Mouse (Mus musculus) MEL (cell line): ENCODE results near the gene Zp1. TPM values are rescaled to one million over a fixed set of nuclear protein-coding genes. Genes with fewer than 3 reads are reported as not detected.

Experiments
- DNase-seq: peaks from one replicate; pipeline ENCODE4 v3.0.0; 2011; ENCODE audit warnings: low read depth, low spot score
- H3K27ac ChIP-seq: 2 replicates; pipeline ENCODE4 v1.5.1; 2012; ENCODE audit warnings: low read depth, mild to moderate bottlenecking, control low read depth, low read length, moderate library complexity; ENCODE audit not compliant: control insufficient read depth
- H3K27me3 ChIP-seq, 2 experiments: fragments of 150-350 bp in 1 of 2; sonication (generic) in 1 of 2; 2 replicates each; pipeline ENCODE4 v1.6.1; 2012; ENCODE audit warnings: low read length in 2 of 2, mild to moderate bottlenecking in 2 of 2, improper control_type of control experiment in 1 of 2, moderate library complexity in 1 of 2; ENCODE audit not compliant: insufficient read depth in 2 of 2, control insufficient read depth in 1 of 2
- H3K36me3 ChIP-seq, 2 experiments: 2 replicates each; pipeline ENCODE4 v1.6.1; 2012 to 2014; ENCODE audit warnings: low read length in 2 of 2, improper control_type of control experiment in 1 of 2, inconsistent platforms in 1 of 2, mild to moderate bottlenecking in 1 of 2; ENCODE audit not compliant: insufficient read depth in 2 of 2, control insufficient read depth in 1 of 2
- H3K4me1 ChIP-seq, 2 experiments: fragments of 150-350 bp in 1 of 2; sonication (generic) in 1 of 2; 2 replicates each; pipeline ENCODE4 v1.6.1; 2012; ENCODE audit warnings: low read length in 2 of 2, improper control_type of control experiment in 1 of 2, mild to moderate bottlenecking in 1 of 2; ENCODE audit not compliant: insufficient read depth in 2 of 2, control insufficient read depth in 1 of 2
- H3K4me3 ChIP-seq, 2 experiments: fragments of 150-350 bp in 1 of 2; sonication (generic) in 1 of 2; 2 replicates each; pipeline ENCODE4 v1.5.1; 2012; ENCODE audit warnings: low read depth in 2 of 2, low read length in 2 of 2, mild to moderate bottlenecking in 2 of 2, moderate library complexity in 2 of 2, control low read depth in 1 of 2, improper control_type of control experiment in 1 of 2; ENCODE audit not compliant: control insufficient read depth in 1 of 2, insufficient read depth in 1 of 2
- H3K79me2 ChIP-seq: 2 replicates; pipeline ENCODE4 v1.6.1; 2012; ENCODE audit warnings: mild to moderate bottlenecking, low read length, moderate library complexity; ENCODE audit not compliant: control insufficient read depth, poor library complexity, insufficient read depth
- H3K9ac ChIP-seq: 2 replicates; pipeline ENCODE4 v1.6.1; 2012; ENCODE audit warnings: low read depth, mild to moderate bottlenecking, control low read depth, low read length, moderate library complexity; ENCODE audit not compliant: control insufficient read depth, poor library complexity, severe bottlenecking
- H3K9me3 ChIP-seq: fragments of 150-350 bp; sonication (generic); replicated peaks from 2 replicates; pipeline ENCODE4 v1.6.1; 2012; ENCODE audit warnings: mild to moderate bottlenecking, low read length, improper control_type of control experiment, moderate library complexity; ENCODE audit not compliant: insufficient read depth
- BHLHE40 ChIP-seq: IDR thresholded peaks from 2 replicates; pipeline ENCODE4 v1.6.1; 2012; ENCODE audit warnings: low read depth, mild to moderate bottlenecking, inconsistent platforms, low read length, improper control_type of control experiment, borderline replicate concordance
- CHD1 ChIP-seq: IDR thresholded peaks from 2 replicates; pipeline ENCODE4 v1.6.1; 2012; ENCODE audit warnings: low read depth, mild to moderate bottlenecking, inconsistent platforms, low read length, improper control_type of control experiment
- CHD2 ChIP-seq: IDR thresholded peaks from 2 replicates; pipeline ENCODE4 v1.6.1; 2011; ENCODE audit warnings: low read length, improper control_type of control experiment
- EP300 ChIP-seq, 2 experiments: IDR thresholded peaks; 2 replicates each; pipeline ENCODE4 v1.6.1; 2011; ENCODE audit warnings: improper control_type of control experiment in 2 of 2, low read length in 2 of 2, low read depth in 1 of 2, mild to moderate bottlenecking in 1 of 2
- ETS1 ChIP-seq: IDR thresholded peaks from 2 replicates; pipeline ENCODE4 v1.6.1; 2012; ENCODE audit warnings: low read depth, mild to moderate bottlenecking, inconsistent platforms, low read length, improper control_type of control experiment, moderate library complexity
- GABPA ChIP-seq: IDR thresholded peaks from 2 replicates; pipeline ENCODE4 v1.6.1; 2012; ENCODE audit warnings: low read depth, mild to moderate bottlenecking, inconsistent platforms, low read length, improper control_type of control experiment, moderate library complexity
- GATA1 ChIP-seq: IDR thresholded peaks from 2 replicates; pipeline ENCODE4 v1.6.1; 2011; ENCODE audit warnings: low read depth, low read length, improper control_type of control experiment
- MAFK ChIP-seq: IDR thresholded peaks from 2 replicates; pipeline ENCODE4 v1.6.1; 2011; ENCODE audit warnings: low read depth, mild to moderate bottlenecking, low read length, improper control_type of control experiment, borderline replicate concordance
- MEF2A ChIP-seq: IDR thresholded peaks from 2 replicates; pipeline ENCODE4 v1.6.1; 2014; ENCODE audit warnings: low read depth, mild to moderate bottlenecking, inconsistent platforms, low read length, improper control_type of control experiment; ENCODE audit not compliant: poor library complexity, insufficient replicate concordance, severe bottlenecking; ENCODE audit errors: extremely low read depth
- MXI1 ChIP-seq: IDR thresholded peaks from 2 replicates; pipeline ENCODE4 v1.6.1; 2011; ENCODE audit warnings: mild to moderate bottlenecking, low read depth, low read length, improper control_type of control experiment
- MYC ChIP-seq: IDR thresholded peaks from 2 replicates; pipeline ENCODE4 v1.6.1; 2011; ENCODE audit warnings: low read depth, mild to moderate bottlenecking, low read length, improper control_type of control experiment, moderate library complexity
- NELFE ChIP-seq: IDR thresholded peaks from 2 replicates; pipeline ENCODE4 v1.6.1; 2011; ENCODE audit warnings: low read depth, low read length, improper control_type of control experiment
- POLR2A ChIP-seq, 2 experiments: IDR thresholded peaks; 2 replicates each; pipeline ENCODE4 v1.6.1; 2011 to 2012; ENCODE audit warnings: low read length in 2 of 2, mild to moderate bottlenecking in 2 of 2, control low read depth in 1 of 2, improper control_type of control experiment in 1 of 2, low read depth in 1 of 2, moderate library complexity in 1 of 2; ENCODE audit not compliant: control insufficient read depth in 1 of 2, insufficient read depth in 1 of 2, poor library complexity in 1 of 2
- POLR2AphosphoS5 ChIP-seq: IDR thresholded peaks from 2 replicates; pipeline ENCODE4 v1.6.1; 2012; ENCODE audit warnings: low read depth, borderline replicate concordance, mild to moderate bottlenecking, inconsistent platforms, low read length, moderate library complexity, mixed read lengths
- RCOR1 ChIP-seq: IDR thresholded peaks from 2 replicates; pipeline ENCODE4 v1.6.1; 2012; ENCODE audit warnings: low read depth, mild to moderate bottlenecking, inconsistent platforms, low read length, improper control_type of control experiment
- SIN3A ChIP-seq: IDR thresholded peaks from 2 replicates; pipeline ENCODE4 v1.6.1; 2012; ENCODE audit warnings: low read length, improper control_type of control experiment, inconsistent platforms
- TCF12 ChIP-seq: IDR thresholded peaks from 2 replicates; pipeline ENCODE4 v1.6.1; 2014; ENCODE audit warnings: low read depth, mild to moderate bottlenecking, inconsistent platforms, low read length, improper control_type of control experiment, moderate library complexity
- UBTF ChIP-seq: IDR thresholded peaks from 2 replicates; pipeline ENCODE4 v1.6.1; 2012; ENCODE audit warnings: low read depth, mild to moderate bottlenecking, inconsistent platforms, low read length, improper control_type of control experiment, moderate library complexity, borderline replicate concordance; ENCODE audit not compliant: insufficient read depth
- USF1 ChIP-seq: IDR thresholded peaks from 2 replicates; pipeline ENCODE4 v1.6.1; 2014; ENCODE audit warnings: low read depth, mild to moderate bottlenecking, inconsistent platforms, low read length, improper control_type of control experiment, moderate library complexity
- ZC3H11A ChIP-seq: IDR thresholded peaks from 2 replicates; pipeline ENCODE4 v1.6.1; 2012; ENCODE audit warnings: low read depth, mild to moderate bottlenecking, inconsistent platforms, low read length, improper control_type of control experiment
- ZMIZ1 ChIP-seq: IDR thresholded peaks from 2 replicates; pipeline ENCODE4 v1.6.1; 2012; ENCODE audit warnings: low read depth, mild to moderate bottlenecking, inconsistent platforms, low read length, improper control_type of control experiment, moderate library complexity
- ZNF384 ChIP-seq: IDR thresholded peaks from 2 replicates; pipeline ENCODE4 v1.6.1; 2012; ENCODE audit warnings: low read depth, mild to moderate bottlenecking, inconsistent platforms, low read length, improper control_type of control experiment
- polyA plus RNA-seq, 2 experiments: library from polyadenylated mRNA; stranded (reverse) in 1 of 2; unstranded in 1 of 2; fragments of >175 nt in 1 of 2; fragments of >200 nt in 1 of 2; gene quantifications; 2 replicates each; pipeline versions ENCODE4 v1.2.1 to v1.2.4; 2012; ENCODE audit warnings: low replicate concordance in 2 of 2, low read depth in 1 of 2; ENCODE audit not compliant: insufficient read length in 2 of 2, insufficient read depth in 1 of 2, missing spikeins in 1 of 2
- total RNA-seq: library from RNA; depleted of rRNA; stranded (reverse); fragments of 300-350 nt; gene quantifications from 2 replicates; pipeline ENCODE4 v1.2.3, GENCODE M21; 2012

Gene Zp1
- total and polyA plus RNA-seq, 3 experiments, result not detected

DNA sequence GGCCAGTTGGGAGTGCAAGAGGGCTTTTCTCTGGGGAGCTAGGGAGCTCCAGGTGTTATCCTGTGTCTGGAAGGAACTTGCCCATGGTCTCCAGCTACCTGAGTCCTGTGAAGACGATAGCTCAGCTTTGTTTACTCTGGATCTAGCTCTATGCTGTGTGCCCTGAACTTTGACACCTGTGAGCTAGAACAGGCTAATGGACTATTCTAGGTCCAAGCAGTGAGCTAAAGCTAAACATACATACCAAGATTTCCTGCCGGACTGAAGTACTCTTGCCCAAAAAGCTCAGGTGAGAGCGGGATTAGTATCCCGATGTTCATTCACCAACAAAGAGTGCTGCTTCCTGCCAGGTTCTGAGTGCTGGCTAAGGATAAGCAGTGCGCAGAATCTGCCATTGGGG lies 15.9 kb downstream of the Zp1 start:
- H3K9ac ChIP-seq, result no peak overlapping the region
- H3K4me1 ChIP-seq, result no peaks in the 10 kb centered on the region
- H3K27me3 ChIP-seq, result no peaks in the 10 kb centered on the region
- no peak for DNase-seq
- no peak overlapping the region for H3K27ac ChIP-seq
- H3K4me3 ChIP-seq, result no peak overlapping the region
- H3K9me3 ChIP-seq, result no peaks in the 10 kb centered on the region
- TF ChIP-seq TCF12 (no peak), POLR2AphosphoS5 (no peak), SIN3A (no peak), EP300 (IDR thresholded peaks at IDR 0.05; ENCODE audit: low read depth in 1 of 2, low read length in 2 of 2) (no peak), ZC3H11A (no peak), USF1 (no peak), ZMIZ1 (no peak), RCOR1 (no peak), UBTF (no peak), NELFE (no peak), MAFK (no peak), ETS1 (no peak), GABPA (no peak), BHLHE40 (no peak), GATA1 (no peak), MXI1 (no peak)
- peaks cover 0 to 8% of the 10 kb centered on the region in 2 experiments; a peak in 2 of 4 replicates for H3K36me3 ChIP-seq
- no peaks in the 10 kb centered on the region for H3K79me2 ChIP-seq

DNA sequence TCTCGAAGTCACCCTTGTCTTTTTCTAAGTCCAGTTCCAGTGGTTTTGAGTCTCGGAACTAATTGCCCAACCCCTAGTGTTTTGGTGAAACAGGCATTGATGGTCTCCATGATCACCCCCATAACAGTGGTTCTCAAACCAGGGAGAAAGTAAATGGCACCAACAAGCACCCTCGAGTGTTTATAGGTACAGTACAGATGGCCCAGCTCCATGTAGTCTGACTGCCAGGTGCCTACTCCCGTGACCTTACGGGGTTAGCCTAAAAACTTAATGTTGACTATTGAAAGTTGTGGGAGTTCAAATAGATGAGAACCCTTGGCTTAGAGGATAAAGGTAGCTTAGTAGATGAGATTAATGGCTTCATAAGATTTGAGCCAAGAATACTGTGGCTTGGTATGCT lies 19.4 kb downstream of the Zp1 start:
- Histone ChIP-seq H3K4me1 (peaks cover 0 to 3% of the 10 kb centered on the region in 2 experiments; a peak in 1 of 4 replicates), H3K4me3 (no peak overlapping the region), H3K9ac (no peak overlapping the region), H3K27me3 (no peaks in the 10 kb centered on the region), H3K9me3 (no peaks in the 10 kb centered on the region), H3K79me2 (peaks cover 25% of the 10 kb centered on the region), H3K36me3 (peaks cover 10 to 11% of the 10 kb centered on the region in 2 experiments), H3K27ac (no peak overlapping the region)
- no peak for TF ChIP-seq ZMIZ1
- no peak for TF ChIP-seq POLR2A (IDR thresholded peaks at IDR 0.05; ENCODE audit: control insufficient read depth in 1 of 2, insufficient read depth in 1 of 2, low read depth in 1 of 2, low read length in 2 of 2, poor library complexity in 1 of 2)
- no peak for TF ChIP-seq BHLHE40
- TF ChIP-seq UBTF, result no peak
- TF ChIP-seq MYC, result no peak
- TF ChIP-seq MAFK, result no peak
- no peak for TF ChIP-seq CHD2
- TF ChIP-seq ZC3H11A, result no peak
- TF ChIP-seq ZNF384, result no peak
- TF ChIP-seq CHD1, result no peak
- no peak for TF ChIP-seq RCOR1
- TF ChIP-seq ETS1, result no peak
- no peak for TF ChIP-seq MEF2A
- DNase-seq, result no peak
